Mouse (Mus musculus) lung, postnatal 0 days (tissue): ENCODE results near the gene Zfp184.

Source experiments
- CTCF ChIP-seq: IDR thresholded peaks from 2 replicates; pipeline ENCODE4 v1.5.1; 2016; ENCODE audit warnings: antibody characterized with exemption, mild to moderate bottlenecking
- EP300 ChIP-seq: IDR thresholded peaks from 2 replicates; pipeline ENCODE4 v1.6.1; 2016; ENCODE audit warnings: antibody characterized with exemption, mild to moderate bottlenecking, control low read depth

GRCm38 (mm10) chr13:22001346-22001745 is 56.5 kb downstream of the Zfp184 start:
- TF ChIP-seq CTCF, result no peak
- TF ChIP-seq EP300, result no peak
